Mouse (Mus musculus) frontal cortex, postnatal 14 days (tissue): ENCODE data around the gene Mthfsd.

Experiments used
- DNase-seq, 2 experiments: peaks; one replicate each; pipeline ENCODE4 v3.0.0; 2022; ENCODE audit warnings: low spot score in 2 of 2

Gene Mthfsd

DNA sequence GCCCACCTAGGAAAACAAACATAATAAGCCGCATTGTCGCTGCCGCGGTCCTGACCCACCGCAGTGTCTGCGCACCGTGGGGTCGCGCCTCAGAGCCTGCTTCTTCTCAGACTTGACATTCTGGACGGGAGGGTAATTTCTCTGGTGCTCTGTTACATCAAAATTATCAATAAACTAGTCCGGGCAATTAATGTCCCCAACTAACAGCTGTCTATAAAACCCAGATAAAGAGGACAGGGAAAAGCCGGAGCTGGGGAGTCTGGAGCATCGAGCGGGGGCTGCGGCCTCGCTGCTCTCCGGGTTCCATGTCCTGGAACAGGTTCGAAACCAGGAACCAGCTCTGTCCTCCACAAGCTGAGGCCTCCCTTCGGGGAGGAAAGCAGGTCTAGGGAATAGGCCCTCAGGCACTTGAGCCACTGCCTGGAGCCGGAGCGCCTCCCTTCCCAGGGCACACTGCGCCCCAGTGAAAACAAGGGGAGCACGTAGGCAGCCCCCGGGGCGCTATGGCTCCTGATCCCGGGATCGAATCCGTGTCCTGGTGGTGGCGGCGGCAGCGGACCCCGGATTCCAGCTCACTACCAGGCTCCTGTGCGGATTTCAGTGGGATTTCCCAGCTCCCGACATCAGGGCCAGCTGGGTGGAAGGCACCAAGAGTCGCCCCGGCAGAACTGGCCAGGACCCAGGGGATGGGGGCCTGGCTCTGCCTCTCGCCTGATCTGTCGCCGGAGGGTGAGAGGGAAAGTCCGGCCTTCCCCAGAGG is 19.1 kb downstream of the Mthfsd start:
- no peak for DNase-seq

GRCm38 (mm10) chr8:121088281-121088680 is 19.9 kb downstream of the Mthfsd start:
- DNase-seq = no peak

- no peak for DNase-seq
Measured at GRCm38 (mm10) chr8:121086004-121086900, 21.9 kb downstream of the Mthfsd start.

GRCm38 (mm10) chr8:121085561-121085960 is 22.6 kb downstream of the Mthfsd start:
- no peak for DNase-seq

- DNase-seq = no peak
Measured at GRCm38 (mm10) chr8:121085011-121085410, 23.2 kb downstream of the Mthfsd start.

DNA sequence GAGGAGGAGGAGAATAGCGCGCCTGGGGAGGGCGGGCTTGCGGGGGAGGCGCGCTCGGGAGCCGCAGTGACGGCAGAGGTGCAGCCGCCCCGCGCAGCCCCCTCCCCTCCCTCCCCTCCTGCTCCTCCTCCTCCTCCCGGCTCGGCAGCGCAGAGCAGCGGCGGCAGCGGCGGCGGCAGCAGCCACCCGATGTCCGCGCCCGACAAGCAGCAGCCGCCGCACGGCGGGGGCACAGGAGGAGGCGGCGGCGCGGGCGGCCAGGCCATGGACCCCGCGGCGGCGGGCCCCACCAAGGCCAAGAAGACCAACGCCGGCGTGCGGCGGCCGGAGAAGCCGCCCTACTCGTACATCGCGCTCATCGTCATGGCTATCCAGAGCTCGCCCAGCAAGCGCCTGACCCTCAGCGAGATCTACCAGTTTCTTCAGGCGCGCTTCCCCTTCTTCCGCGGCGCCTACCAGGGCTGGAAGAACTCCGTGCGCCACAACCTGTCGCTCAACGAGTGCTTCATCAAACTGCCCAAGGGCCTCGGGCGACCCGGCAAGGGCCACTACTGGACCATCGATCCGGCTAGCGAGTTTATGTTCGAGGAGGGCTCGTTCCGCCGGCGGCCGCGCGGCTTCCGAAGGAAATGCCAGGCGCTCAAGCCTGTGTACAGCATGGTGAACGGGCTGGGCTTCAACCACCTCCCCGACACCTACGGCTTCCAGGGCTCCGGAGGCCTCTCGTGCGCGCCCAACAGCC is 23.8 kb downstream of the Mthfsd start, which contains the start of gene Foxf1:
Gene Foxf1 (plus strand): TSS at position 177 of the 742 bp plus-strand sequence.
- no peak for DNase-seq

DNA sequence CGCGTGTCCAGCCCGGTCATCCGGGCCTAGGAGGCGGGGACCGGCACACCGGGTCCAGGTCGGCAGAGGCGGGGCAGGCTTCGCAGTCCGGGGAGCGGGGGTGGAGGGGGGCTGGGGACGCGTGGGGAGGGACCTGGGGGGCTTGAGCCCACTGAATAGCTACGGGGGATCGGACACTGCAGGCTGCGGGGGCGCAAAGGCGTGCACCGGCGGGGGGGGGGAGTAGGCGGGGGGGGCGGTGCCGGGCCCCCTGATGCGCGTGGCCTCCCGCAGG is 24.3 kb downstream of the Mthfsd start:
- no peak for DNase-seq

GRCm38 (mm10) chr8:121083093-121083935 is 24.9 kb downstream of the Mthfsd start:
- no peak for DNase-seq

GRCm38 (mm10) chr8:121082218-121083092 is 25.7 kb downstream of the Mthfsd start:
- DNase-seq = no peak

GRCm38 (mm10) chr8:121081398-121081797 is 26.8 kb downstream of the Mthfsd start:
- no peak for DNase-seq

GRCm38 (mm10) chr8:121080361-121081090 is 27.7 kb downstream of the Mthfsd start:
- no peak for DNase-seq

DNA sequence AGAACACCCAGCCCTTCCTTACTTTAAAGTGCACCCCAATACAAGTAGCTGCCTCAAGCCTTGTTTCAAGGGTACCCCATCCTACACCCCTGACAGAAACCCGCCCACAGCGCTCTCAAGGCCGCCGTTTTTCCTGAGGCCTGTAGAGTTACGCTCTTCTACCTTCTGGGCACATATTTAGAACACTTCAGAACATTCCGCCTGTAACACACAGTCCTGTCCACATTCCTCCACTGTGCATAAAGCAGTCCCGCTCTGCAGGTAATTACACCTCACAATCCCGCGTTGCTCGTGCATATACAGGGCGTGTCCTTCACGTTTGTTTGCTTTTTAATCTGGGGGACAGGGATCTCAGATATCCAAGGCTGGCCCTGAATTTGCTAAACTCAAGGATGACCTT is 28.2 kb downstream of the Mthfsd start:
- no peak for DNase-seq

GRCm38 (mm10) chr8:121079201-121079600 is 29.0 kb downstream of the Mthfsd start:
- DNase-seq = no peak

DNA sequence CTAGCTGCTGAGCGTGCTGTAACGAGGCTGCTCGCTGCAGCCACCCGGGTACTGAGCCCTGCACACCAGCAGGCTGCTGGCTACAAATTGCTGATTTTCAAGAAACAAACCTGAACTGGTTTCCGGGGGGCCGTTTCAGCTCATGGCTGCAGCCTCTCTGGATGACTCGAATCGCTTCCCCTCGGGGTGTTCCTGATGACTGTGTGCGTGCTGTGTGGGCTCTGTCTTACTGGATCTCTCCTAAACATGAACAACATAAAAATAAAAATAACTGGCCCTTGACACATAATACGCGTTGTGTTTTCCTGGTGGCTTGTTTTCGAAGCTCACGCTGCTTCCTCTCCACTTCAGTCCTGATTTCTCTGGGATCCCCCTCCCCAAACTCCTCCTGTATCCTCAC is 29.5 kb downstream of the Mthfsd start:
- DNase-seq = no peak

GRCm38 (mm10) chr8:121076555-121076954 is 31.6 kb downstream of the Mthfsd start:
- DNase-seq = no peak

- DNase-seq = no peak
Measured at GRCm38 (mm10) chr8:121075936-121076335, 32.3 kb downstream of the Mthfsd start.

DNA sequence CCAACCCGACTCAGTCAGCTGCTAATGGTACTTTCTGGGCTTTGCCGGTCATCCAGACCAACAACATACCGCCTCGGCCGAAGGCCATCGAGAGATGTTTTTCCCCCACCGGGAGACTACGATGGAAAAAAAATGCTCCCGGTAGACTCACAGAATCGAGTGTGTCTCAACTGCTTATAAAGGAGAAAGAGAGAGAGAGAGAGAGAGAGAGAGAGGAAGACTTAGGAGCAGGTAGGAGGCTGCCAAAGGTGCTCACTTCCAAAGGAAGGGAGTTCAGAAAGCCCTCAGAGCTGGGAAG is 33.4 kb downstream of the Mthfsd start:
- DNase-seq = no peak

GRCm38 (mm10) chr8:121074108-121074847 is 33.9 kb downstream of the Mthfsd start:
- DNase-seq = no peak
